Mouse (Mus musculus) liver, embryonic 15.5 days (tissue): ENCODE measurements at regions not wholly inside any gene's neighbourhood (a gene's known extent, or its start where the extent isn't known, plus 50 kb on each side); places are given as distances from the start of the nearest gene placed in this dataset.
A peak's percentile ranks its signal among the peaks of the same experiment; 100 is the strongest.

Experiments
- ATAC-seq: fragments of 200-750 bp; cut with Nextera tagmentation; 2 replicates; pipeline ENCODE4 v1.8.0; 2017; ENCODE audit warnings: moderate number of reproducible peaks, mild to moderate bottlenecking, moderate library complexity; ENCODE audit not compliant: insufficient read depth
- H3K27ac ChIP-seq: fragments of 300-500 bp; sonication (generic); replicated peaks from 2 replicates; pipeline ENCODE4 v1.5.1; 2015; ENCODE audit warnings: mild to moderate bottlenecking, inconsistent platforms
- H3K27me3 ChIP-seq: fragments of 300-500 bp; sonication (generic); 2 replicates; pipeline ENCODE4 v1.6.1; 2015; ENCODE audit warnings: mild to moderate bottlenecking, inconsistent platforms
- H3K36me3 ChIP-seq: fragments of 300-500 bp; sonication (generic); replicated peaks from 2 replicates; pipeline ENCODE4 v1.6.1; 2015; ENCODE audit warnings: moderate library complexity, mild to moderate bottlenecking, inconsistent platforms
- H3K4me1 ChIP-seq: fragments of 300-500 bp; sonication (generic); replicated peaks from 2 replicates; pipeline ENCODE4 v1.6.1; 2015; ENCODE audit warnings: inconsistent platforms
- H3K4me2 ChIP-seq: fragments of 300-500 bp; sonication (generic); 2 replicates; pipeline ENCODE4 v1.6.1; 2015; ENCODE audit warnings: moderate library complexity, mild to moderate bottlenecking, inconsistent platforms
- H3K4me3 ChIP-seq: fragments of 300-500 bp; sonication (generic); replicated peaks from 2 replicates; pipeline ENCODE4 v1.5.1; 2015; ENCODE audit warnings: mild to moderate bottlenecking, inconsistent platforms
- H3K9ac ChIP-seq: fragments of 300-500 bp; sonication (generic); 2 replicates; pipeline ENCODE4 v1.6.1; 2015; ENCODE audit warnings: moderate library complexity, mild to moderate bottlenecking, inconsistent platforms
- H3K9me3 ChIP-seq: fragments of 300-500 bp; sonication (generic); replicated peaks from 2 replicates; pipeline ENCODE4 v1.6.1; 2016; ENCODE audit warnings: inconsistent platforms
- WGBS: fragments of 180-500 bp; shearing (Covaris S2); methylation state at CpG from one replicate; pipeline ENCODE4 v1.1.7; 2015; ENCODE audit warnings: mixed read lengths; ENCODE audit not compliant: insufficient replicate concordance; 5-methylcytosine and 5-hydroxymethylcytosine counted together

DNA sequence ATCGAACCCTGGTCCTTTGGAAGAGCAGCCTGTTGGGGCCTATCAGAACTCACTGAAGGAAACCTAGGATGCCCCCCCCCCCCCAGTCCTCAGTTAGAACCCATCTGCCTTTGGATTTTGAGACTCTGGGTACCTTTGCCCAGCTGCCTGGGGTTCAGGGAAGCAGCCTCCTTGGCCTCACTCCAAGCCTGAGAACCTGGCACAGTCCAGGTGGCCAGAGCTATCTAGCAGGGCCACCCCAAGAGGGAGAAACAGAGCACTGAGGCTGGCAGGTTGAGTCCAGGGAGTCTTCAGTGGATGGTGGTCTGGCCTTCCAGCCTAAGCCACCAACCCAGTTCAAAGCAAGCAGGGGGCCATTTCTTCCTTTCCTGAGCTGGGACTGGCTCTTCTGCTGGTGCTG, 100.2 kb downstream of the Cstad start:
- peaks cover 30% of the 10 kb centered on the region for H3K4me1 ChIP-seq
- H3K27ac ChIP-seq = no peak overlapping the region

DNA sequence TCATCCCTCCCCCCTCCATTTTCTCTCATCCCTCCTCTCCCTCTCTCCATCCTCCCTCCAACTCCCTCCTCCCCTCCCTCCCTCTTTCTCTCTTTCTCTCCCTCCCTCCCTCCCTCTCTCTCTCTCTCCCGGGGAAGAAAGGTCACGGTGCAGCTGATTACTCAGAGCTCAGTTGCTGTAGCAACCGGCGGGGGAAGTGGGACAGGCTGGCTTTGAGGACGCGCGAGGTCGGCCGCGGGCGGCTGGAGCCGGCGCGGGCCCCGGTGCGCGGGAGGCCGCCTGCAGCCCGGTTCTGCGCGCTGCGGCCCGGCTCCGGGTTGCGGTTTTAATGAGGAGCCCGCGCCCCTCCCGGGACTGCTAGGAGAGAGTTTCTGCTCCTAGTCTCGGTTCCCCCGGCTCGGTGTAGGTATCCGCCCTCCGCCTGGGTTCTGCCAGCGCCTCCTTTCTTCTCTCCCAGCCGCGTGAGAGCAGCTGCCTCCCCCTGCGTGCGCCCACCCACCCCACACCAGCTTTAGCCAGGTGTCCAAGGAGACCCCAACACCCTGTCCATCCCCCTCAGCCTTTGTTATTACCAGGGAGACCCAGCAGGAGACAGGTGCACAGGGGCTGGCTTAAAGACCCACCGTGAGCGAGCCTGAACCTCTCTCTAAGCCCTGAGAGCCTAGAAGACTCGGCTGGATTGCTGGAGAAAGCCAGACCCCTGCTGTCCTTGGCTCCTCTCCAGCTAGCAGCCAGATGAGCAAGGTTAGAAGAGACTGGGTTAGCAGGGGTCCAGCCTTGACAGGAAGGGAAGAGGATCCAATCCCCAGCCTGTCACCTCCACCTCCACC, 98.6 kb downstream of the Cstad start:
- no peaks in the 10 kb centered on the region for H3K9me3 ChIP-seq
- peaks cover 30% of the 10 kb centered on the region for H3K4me1 ChIP-seq
- no peaks in the 10 kb centered on the region for H3K36me3 ChIP-seq
- H3K27ac ChIP-seq = peak overlapping the region; percentile 24; the same call in 1 of the 2 replicates
- WGBS = 2% methylated on average over 41 of the region's 41 CpGs
- H3K27me3 ChIP-seq = peaks cover 36% of the 10 kb centered on the region
- no peak overlapping the region; the same call in 1 of the 2 replicates for H3K9ac ChIP-seq
- H3K4me2 ChIP-seq = peak overlapping the region; percentile 61
- peak; percentile 47 for ATAC-seq
- H3K4me3 ChIP-seq = peak overlapping the region; percentile 37

More for the DNA sequence above, 100.2 kb downstream of the Cstad start:
- no peak for ATAC-seq
- H3K9ac ChIP-seq = no peak overlapping the region
- H3K4me2 ChIP-seq = no peak overlapping the region
- 63% methylated on average over 1 of the region's 1 CpGs for WGBS
- H3K36me3 ChIP-seq = no peaks in the 10 kb centered on the region
- H3K27me3 ChIP-seq = peaks cover 36% of the 10 kb centered on the region
- no peak overlapping the region for H3K4me3 ChIP-seq
- H3K9me3 ChIP-seq = no peaks in the 10 kb centered on the region

DNA sequence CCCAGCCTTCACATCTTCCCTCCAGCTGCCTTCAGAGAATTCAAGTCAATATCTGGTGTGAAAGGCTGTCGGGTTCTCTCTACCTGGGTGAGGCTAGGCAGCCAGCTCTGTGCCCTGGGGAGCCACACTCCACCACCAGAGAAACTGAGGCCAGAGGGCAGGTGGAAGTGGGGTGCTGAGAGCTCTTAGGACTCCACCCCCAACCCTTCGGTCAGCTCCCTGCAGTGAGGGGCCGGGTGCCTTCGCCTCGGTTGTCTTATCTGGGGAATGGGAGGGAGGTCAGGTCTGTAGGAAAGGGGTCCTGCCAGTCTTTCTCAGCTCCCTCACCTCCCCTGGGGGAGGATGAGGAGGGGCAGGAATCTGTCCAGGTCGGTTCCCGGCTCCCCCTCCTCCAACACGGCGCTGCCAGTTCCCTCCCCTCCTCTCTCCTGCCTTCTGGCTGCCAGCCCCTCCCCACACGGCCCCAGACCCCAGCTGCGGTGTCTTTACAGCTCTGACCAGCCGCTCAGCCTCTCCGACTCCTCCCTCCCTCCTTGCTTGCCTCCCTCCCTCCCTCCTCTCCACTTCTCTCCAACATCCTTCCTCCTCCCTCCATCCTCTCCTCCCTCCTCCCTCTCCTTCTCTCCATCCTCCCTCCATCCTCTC, 97.8 kb downstream of the Cstad start:
- peak overlapping the region; percentile 26; the same call in 1 of the 2 replicates for H3K27ac ChIP-seq
- no peaks in the 10 kb centered on the region for H3K9me3 ChIP-seq
- H3K4me1 ChIP-seq = peaks cover 30% of the 10 kb centered on the region
- H3K4me3 ChIP-seq = no peak overlapping the region
- 6% methylated on average over 13 of the region's 13 CpGs for WGBS
- peak; percentile 20; the same call in 1 of the 2 replicates for ATAC-seq
- peaks cover 37% of the 10 kb centered on the region for H3K27me3 ChIP-seq
- no peak overlapping the region for H3K9ac ChIP-seq
- no peaks in the 10 kb centered on the region for H3K36me3 ChIP-seq
- no peak overlapping the region for H3K4me2 ChIP-seq

DNA sequence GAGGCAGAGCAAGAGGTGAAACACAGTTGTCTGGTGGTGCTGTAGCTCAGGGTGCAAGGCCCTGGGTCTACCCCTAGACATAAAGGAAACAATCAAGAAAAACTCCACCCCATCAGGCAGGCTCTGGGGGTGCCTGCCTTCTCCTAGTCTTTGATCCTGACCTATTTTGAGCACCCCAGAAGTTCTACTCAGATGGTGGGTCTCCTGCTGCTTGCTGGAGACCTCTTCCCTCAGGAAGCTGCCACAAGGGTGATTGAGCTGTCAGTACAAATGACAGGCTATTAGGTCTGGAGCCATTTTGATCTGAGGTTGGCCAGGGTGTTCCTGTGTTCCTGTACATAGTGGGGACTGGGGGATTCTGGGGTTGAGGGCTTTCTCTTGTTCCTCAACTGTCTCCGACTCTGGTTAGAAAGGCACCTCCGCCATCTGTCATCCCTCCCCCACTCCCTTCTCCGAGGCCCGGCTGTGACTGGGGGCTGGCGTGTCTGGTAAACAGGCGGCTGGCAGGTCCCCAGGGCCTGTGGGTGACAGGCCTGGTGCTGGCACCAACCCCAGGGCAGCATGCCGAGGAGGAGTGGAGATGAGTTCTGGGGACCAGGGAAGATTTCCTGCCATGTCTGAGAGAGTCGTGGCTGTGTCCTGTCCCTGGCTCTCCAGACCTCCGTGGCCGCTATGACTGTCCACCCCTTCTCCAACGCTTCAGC, 97.2 kb downstream of the Cstad start:
- peaks cover 43% of the 10 kb centered on the region for H3K27me3 ChIP-seq
- peak overlapping the region; percentile 26; the same call in 1 of the 2 replicates for H3K27ac ChIP-seq
- H3K4me3 ChIP-seq = no peak overlapping the region
- no peaks in the 10 kb centered on the region for H3K9me3 ChIP-seq
- 31% methylated on average over 11 of the region's 11 CpGs for WGBS
- ATAC-seq = no peak
- H3K36me3 ChIP-seq = no peaks in the 10 kb centered on the region
- H3K4me1 ChIP-seq = peaks cover 30% of the 10 kb centered on the region
- no peak overlapping the region for H3K9ac ChIP-seq
- no peak overlapping the region for H3K4me2 ChIP-seq

DNA sequence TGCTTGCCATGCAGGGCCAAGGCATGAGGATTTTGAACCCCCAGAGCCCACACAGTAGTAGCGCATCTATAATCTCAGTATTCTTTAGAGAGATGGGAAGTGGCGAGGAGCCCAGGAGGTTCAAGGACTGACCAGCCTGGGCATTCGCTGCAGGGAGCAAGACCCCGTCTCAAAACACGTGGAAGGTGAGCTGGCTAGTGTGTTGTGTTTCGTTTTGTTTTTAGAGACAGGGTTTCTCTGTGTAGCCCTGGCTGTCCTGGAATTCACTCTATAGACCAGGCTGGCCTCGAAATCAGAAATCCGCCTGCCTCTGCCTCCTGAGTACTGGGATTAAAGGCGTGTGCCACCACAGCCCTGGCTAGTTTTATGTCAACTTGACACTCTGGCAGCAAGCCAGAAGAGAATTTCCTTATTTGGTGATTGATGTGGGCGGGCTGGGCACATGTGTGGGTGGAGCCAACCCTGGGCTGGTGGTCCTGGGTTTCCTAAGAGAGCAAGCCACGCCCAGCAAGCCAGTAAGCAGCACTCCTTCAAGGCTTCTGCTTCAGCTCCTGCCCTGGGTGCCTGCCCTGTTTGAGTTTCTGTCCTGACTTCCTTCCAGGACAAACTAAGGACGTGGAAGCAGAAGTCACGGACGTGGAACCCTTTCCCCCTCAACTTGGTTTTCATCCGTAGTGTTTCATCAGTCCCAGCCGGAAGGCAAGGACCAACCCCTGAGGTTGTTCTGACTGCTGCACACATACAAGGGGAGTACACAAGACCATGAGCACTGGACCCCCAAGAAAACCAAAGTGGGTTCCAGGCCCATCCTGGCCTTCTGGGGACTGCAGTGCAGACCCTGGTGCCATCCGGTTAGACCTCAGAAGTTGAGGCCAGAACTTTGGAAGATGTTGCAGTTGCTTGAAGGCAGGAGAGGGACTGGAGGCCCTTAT, 96.4 kb downstream of the Cstad start:
- no peak overlapping the region for H3K4me3 ChIP-seq
- H3K4me1 ChIP-seq = peaks cover 30% of the 10 kb centered on the region
- no peak overlapping the region for H3K9ac ChIP-seq
- peak overlapping the region; percentile 58; the same call in 1 of the 2 replicates for H3K27ac ChIP-seq
- no peak for ATAC-seq
- H3K9me3 ChIP-seq = no peaks in the 10 kb centered on the region
- WGBS = 65% methylated on average over 17 of the region's 17 CpGs
- H3K36me3 ChIP-seq = no peaks in the 10 kb centered on the region
- H3K4me2 ChIP-seq = no peak overlapping the region
- peaks cover 46% of the 10 kb centered on the region for H3K27me3 ChIP-seq

DNA sequence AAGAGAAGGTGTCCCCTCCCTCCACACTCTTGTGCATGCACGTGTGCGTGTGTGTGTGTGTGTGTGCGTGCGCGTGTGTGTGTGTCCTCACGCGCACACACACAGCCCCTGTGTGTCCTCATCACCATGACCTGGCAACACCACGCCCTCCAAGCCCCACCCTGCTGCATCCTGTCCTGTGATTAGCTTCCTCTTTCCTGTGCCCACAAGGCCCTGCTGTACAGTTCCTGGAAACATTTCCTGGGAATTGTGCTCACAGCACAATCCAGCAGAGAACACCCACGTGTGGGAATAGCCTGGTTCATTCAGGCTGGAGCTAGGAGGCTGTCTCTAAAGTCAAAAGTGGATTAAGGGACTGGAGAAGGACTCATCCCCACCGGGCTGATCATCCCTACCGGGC, 95.5 kb downstream of the Cstad start:
- WGBS = 24% methylated on average over 11 of the region's 11 CpGs
- Histone ChIP-seq H3K36me3 (no peaks in the 10 kb centered on the region), H3K27ac (peak overlapping the region; percentile 58), H3K9ac (no peak overlapping the region), H3K9me3 (no peaks in the 10 kb centered on the region), H3K4me2 (no peak overlapping the region), H3K4me1 (peaks cover 30% of the 10 kb centered on the region), H3K4me3 (no peak overlapping the region), H3K27me3 (peaks cover 46% of the 10 kb centered on the region)
- ATAC-seq = 0 out of 2 replicates have a peak, but pooled peaks have one; percentile 16

DNA sequence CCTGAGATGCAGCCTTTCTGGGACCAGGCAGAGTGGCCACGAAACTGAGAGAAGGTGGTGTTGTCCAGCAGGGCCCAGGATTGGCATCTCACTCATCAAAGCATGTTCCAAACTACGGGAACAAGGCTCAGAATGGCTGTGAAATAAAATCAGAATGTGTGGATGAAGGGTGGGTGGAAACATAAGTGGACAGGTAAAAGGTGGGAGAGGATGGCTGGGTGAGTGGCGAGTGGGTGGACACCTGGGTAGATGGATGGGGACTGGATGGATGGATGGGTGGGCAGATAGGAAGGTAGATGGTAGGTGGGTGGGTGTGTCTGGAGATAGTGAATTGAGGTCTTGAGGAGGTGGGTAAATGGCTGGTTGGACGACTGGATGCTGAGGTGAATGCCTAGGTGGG, 93.6 kb downstream of the Cstad start:
- Histone ChIP-seq H3K4me3 (no peak overlapping the region), H3K4me1 (peaks cover 25% of the 10 kb centered on the region), H3K9me3 (no peaks in the 10 kb centered on the region), H3K36me3 (no peaks in the 10 kb centered on the region), H3K27me3 (peaks cover 33% of the 10 kb centered on the region), H3K27ac (no peak overlapping the region), H3K9ac (no peak overlapping the region), H3K4me2 (no peak overlapping the region)
- 42% methylated on average over 4 of the region's 4 CpGs for WGBS
- ATAC-seq = no peak

DNA sequence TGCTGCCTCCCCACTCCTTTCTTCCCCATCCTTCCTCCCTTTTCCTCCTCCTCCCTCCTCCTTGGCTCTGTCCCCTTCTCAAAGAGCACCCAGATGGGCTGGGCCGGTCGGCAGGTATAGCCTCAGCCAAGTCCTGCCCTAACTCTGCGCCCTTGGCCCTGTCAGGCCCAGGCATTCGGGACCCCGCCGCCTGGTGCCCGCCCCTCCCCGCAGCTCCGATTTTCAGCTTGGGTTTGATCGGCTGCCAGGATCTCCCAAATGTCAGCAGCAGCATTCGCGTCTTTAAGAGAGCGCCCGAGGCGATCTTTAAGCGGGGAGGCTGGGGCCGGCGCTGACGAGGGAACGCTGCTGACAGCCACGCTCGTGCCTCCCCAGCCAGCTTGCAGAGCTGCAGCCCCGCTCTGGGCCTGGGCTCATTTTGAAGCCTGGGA, 92.3 kb downstream of the Cstad start:
- Histone ChIP-seq H3K4me3 (no peak overlapping the region), H3K27me3 (peaks cover 21% of the 10 kb centered on the region), H3K4me2 (no peak overlapping the region), H3K27ac (no peak overlapping the region), H3K4me1 (peaks cover 16% of the 10 kb centered on the region), H3K9me3 (no peaks in the 10 kb centered on the region), H3K36me3 (no peaks in the 10 kb centered on the region), H3K9ac (no peak overlapping the region)
- 29% methylated on average over 23 of the region's 23 CpGs for WGBS
- ATAC-seq = no peak

DNA sequence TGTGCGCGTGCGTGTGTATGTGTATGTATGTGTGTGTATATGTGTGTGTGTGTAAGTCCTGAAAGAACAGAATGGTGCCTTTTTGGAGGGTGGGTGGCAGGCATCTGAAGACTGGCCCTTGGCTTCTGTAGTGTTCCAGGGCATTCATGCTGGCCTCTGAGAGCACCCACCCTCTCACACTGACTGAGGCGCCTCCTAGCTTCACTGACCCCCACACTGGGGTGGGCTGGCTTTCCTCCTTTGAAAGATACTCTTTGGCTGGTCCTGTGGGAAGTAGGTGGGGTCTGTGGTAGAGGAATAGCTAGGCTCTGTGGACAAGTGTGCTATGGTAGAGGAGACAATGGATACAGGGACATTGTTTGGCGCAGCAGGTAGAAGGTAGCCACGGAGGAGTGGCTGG, 91.5 kb downstream of the Cstad start:
- Histone ChIP-seq H3K9ac (no peak overlapping the region), H3K4me2 (no peak overlapping the region), H3K27me3 (peaks cover 13% of the 10 kb centered on the region), H3K9me3 (no peaks in the 10 kb centered on the region), H3K36me3 (no peaks in the 10 kb centered on the region), H3K4me3 (no peak overlapping the region), H3K27ac (no peak overlapping the region), H3K4me1 (peaks cover 9% of the 10 kb centered on the region)
- WGBS = 80% methylated on average over 6 of the region's 6 CpGs
- ATAC-seq = no peak

DNA sequence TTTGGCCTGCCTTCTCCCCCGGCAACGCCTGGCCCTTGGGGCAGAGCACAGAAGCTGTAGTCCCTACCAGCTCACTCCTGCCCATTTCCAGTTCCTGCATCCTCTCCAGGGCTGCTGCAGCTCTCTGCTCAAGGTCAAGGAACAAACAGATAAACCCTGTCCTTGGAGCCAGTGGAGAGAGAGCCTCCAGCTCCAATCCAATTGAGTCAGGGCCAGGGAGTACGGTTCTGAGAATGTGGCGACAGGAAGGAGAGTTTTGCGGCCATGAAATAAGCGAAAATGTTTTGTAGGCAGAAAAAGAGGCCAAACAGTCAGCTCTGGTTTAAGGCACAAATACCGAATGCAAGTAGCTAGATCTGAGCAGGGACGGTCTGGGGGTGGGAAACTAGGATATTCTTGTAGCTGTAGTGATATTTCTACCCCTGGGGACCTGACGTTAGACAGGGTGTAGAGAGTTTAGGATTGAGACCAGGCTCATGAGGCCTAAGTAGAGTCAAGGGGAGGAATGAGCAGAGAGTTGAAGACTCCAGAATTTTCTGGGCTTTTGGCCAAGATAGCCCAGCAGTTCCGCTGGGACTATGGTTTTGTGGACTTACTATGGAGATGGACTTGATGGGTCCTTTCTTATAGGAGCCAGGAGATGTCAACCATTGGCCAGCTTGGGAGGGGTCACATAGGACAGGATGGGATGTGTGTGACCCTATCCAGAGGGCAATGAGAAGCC, 90.5 kb downstream of the Cstad start:
- Histone ChIP-seq H3K4me3 (no peak overlapping the region), H3K36me3 (no peaks in the 10 kb centered on the region), H3K9me3 (no peaks in the 10 kb centered on the region), H3K4me1 (peaks cover 5% of the 10 kb centered on the region), H3K9ac (no peak overlapping the region), H3K4me2 (no peak overlapping the region), H3K27ac (peak overlapping the region; percentile 33; the same call in 1 of the 2 replicates), H3K27me3 (peaks cover 10% of the 10 kb centered on the region)
- no peak for ATAC-seq
- 56% methylated on average over 10 of the region's 10 CpGs for WGBS
